Mouse (Mus musculus) hindbrain, embryonic 15.5 days (tissue): ENCODE results near the gene Gpr55. TPM values are rescaled to one million over a fixed set of nuclear protein-coding genes. Genes with fewer than 3 reads are reported as not detected.

ENCODE experiments used
- ATAC-seq: fragments of 200-750 bp; cut with Nextera tagmentation; 2 replicates; pipeline ENCODE4 v1.8.0; 2017; ENCODE audit warnings: low read depth, moderate number of reproducible peaks, moderate TSS enrichment; ENCODE audit not compliant: low FRiP score
- H3K27ac ChIP-seq: fragments of 300-500 bp; sonication (generic); replicated peaks from 2 replicates; pipeline ENCODE4 v1.5.1; 2015; ENCODE audit warnings: mild to moderate bottlenecking, inconsistent platforms
- H3K27me3 ChIP-seq: fragments of 300-500 bp; sonication (generic); 2 replicates; pipeline ENCODE4 v1.6.1; 2015; ENCODE audit warnings: control low read depth, inconsistent platforms
- H3K36me3 ChIP-seq: fragments of 300-500 bp; sonication (generic); 2 replicates; pipeline ENCODE4 v1.6.1; 2015; ENCODE audit warnings: control low read depth, inconsistent platforms
- H3K4me1 ChIP-seq: fragments of 300-500 bp; sonication (generic); replicated peaks from 2 replicates; pipeline ENCODE4 v1.6.1; 2015; ENCODE audit warnings: control low read depth, inconsistent platforms
- H3K4me2 ChIP-seq: fragments of 300-500 bp; sonication (generic); 2 replicates; pipeline ENCODE4 v1.6.1; 2015; ENCODE audit warnings: moderate library complexity, mild to moderate bottlenecking, inconsistent platforms
- H3K4me3 ChIP-seq: fragments of 300-500 bp; sonication (generic); 2 replicates; pipeline ENCODE4 v1.5.1; 2015; ENCODE audit warnings: mild to moderate bottlenecking, inconsistent platforms
- H3K9ac ChIP-seq: fragments of 300-500 bp; sonication (generic); 2 replicates; pipeline ENCODE4 v1.6.1; 2015; ENCODE audit warnings: inconsistent platforms
- H3K9me3 ChIP-seq: fragments of 300-500 bp; sonication (generic); 2 replicates; pipeline ENCODE4 v1.6.1; 2016; ENCODE audit warnings: control low read depth, inconsistent platforms
- WGBS: fragments of 180-500 bp; shearing (Covaris S2); methylation state at CpG from one replicate; pipeline ENCODE4 v1.1.7; 2015; 5-methylcytosine and 5-hydroxymethylcytosine counted together
- polyA plus RNA-seq: library from polyadenylated mRNA; unstranded; fragments of >200 nt; fragmentation: Nextera tagmentation; extraction: Ambion mirVana; gene quantifications from 2 replicates; pipeline ENCODE4 v1.2.1, GENCODE M21; 2015

The Gpr55 gene
- polyA plus RNA-seq, 1 experiment from 2014 or later: 0.25 TPM

DNA sequence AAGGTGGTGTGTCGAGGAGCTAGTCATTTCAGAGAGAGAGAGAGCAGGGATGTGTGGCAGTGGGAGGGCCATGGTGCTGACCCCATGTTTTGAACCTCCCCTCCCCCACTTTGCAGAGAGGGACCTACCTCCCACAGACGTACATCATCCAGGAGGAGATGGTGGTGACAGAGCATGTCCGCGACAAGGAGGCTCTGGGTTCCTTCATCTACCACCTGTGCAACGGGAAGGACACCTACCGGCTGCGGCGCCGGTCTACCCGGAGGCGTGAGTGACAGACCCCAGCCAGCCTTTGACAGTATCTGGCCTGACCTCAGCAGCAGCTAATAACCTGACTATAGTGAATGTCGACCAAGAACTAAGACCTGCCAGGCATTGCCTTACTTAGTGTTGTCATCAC is 53.9 kb downstream of the Gpr55 start:
- peaks cover 54% of the 10 kb centered on the region for H3K36me3 ChIP-seq

DNA sequence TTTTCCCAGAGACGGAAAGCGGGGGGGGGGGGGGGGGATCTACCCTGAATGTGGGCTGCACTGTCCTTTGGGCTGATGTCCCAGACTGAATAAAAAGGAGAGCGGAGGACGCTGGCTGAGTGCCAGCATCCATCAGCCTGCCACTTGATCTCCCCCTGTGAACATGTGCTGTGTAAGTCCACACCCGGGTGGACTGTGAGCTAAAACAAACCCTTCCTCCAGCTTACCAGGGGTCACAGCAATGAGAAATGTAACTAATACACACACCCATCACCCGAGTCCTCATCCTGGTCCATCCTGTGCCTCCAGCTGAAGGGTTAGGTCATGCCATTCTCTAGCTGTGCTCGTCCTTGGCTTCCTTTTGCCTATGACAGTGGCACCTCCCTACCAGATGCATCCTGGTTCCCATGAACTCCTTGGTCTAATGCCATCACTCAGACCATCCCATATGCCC is 58.7 kb downstream of the Gpr55 start:
- H3K36me3 ChIP-seq: peaks cover 40% of the 10 kb centered on the region
- no peaks in the 10 kb centered on the region for H3K27me3 ChIP-seq
- H3K4me2 ChIP-seq: 0 out of 2 replicates have a peak overlapping the region, but pooled peaks have one; percentile 13
- ATAC-seq: peak; percentile 72
- H3K4me3 ChIP-seq: no peak overlapping the region
- H3K4me1 ChIP-seq: peaks cover 58% of the 10 kb centered on the region
- H3K9ac ChIP-seq: no peak overlapping the region
- WGBS: 28% methylated on average over 7 of the region's 7 CpGs
- peak overlapping the region; percentile 73 for H3K27ac ChIP-seq
- H3K9me3 ChIP-seq: no peaks in the 10 kb centered on the region

More for the DNA sequence above, 53.9 kb downstream of the Gpr55 start:
- WGBS: 92% methylated on average over 12 of the region's 12 CpGs
- Histone ChIP-seq H3K9me3 (no peaks in the 10 kb centered on the region), H3K4me3 (no peak overlapping the region), H3K27me3 (no peaks in the 10 kb centered on the region), H3K4me1 (peaks cover 11% of the 10 kb centered on the region), H3K9ac (no peak overlapping the region), H3K4me2 (no peak overlapping the region), H3K27ac (no peak overlapping the region)
- ATAC-seq: no peak

GRCm38 (mm10) chr1:85901516-85902107 is 59.2 kb downstream of the Gpr55 start:
- Histone ChIP-seq H3K9ac (no peak overlapping the region), H3K4me3 (no peak overlapping the region), H3K27me3 (no peaks in the 10 kb centered on the region), H3K27ac (peak overlapping the region; percentile 73), H3K9me3 (no peaks in the 10 kb centered on the region), H3K36me3 (peaks cover 35% of the 10 kb centered on the region), H3K4me2 (no peak overlapping the region), H3K4me1 (peaks cover 63% of the 10 kb centered on the region)
- peak; percentile 51 for ATAC-seq
- 56% methylated on average over 3 of the region's 3 CpGs for WGBS

- H3K4me3 ChIP-seq: no peak overlapping the region
- H3K4me1 ChIP-seq: peaks cover 72% of the 10 kb centered on the region
- WGBS: 73% methylated on average over 7 of the region's 7 CpGs
- peak overlapping the region; percentile 13; the same call in 1 of the 2 replicates for H3K27ac ChIP-seq
- H3K27me3 ChIP-seq: no peaks in the 10 kb centered on the region
- H3K36me3 ChIP-seq: peaks cover 26% of the 10 kb centered on the region
- no peak overlapping the region for H3K4me2 ChIP-seq
- H3K9me3 ChIP-seq: no peaks in the 10 kb centered on the region
- no peak for ATAC-seq
- no peak overlapping the region for H3K9ac ChIP-seq
Measured at GRCm38 (mm10) chr1:85900521-85901333, 60.1 kb downstream of the Gpr55 start.

DNA sequence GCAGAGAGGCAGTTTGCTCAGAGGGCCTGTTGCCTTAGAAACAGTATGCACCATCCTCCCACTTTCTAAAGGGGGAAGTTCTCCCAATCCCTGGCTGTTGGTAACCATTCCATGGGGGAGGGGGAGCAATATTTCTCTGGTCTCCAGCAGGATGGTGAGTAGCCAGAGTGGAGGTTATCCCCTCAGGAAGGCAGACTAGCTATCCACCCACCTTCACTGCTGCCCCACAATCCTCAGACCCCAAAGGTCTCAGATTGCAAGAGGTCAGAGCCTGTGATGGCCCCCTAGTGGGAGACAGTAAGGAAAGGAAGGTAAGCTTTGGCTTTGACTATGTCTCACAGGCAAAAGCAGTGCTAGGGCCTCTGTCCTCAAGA is 61.4 kb downstream of the Gpr55 start:
- Histone ChIP-seq H3K36me3 (peaks cover 14% of the 10 kb centered on the region), H3K4me2 (peak overlapping the region; percentile 89), H3K27me3 (no peaks in the 10 kb centered on the region), H3K9me3 (no peaks in the 10 kb centered on the region), H3K27ac (peak overlapping the region; percentile 78), H3K4me1 (peaks cover 75% of the 10 kb centered on the region), H3K9ac (peak overlapping the region; percentile 26; the same call in 1 of the 2 replicates), H3K4me3 (no peak overlapping the region)
- no peak for ATAC-seq

DNA sequence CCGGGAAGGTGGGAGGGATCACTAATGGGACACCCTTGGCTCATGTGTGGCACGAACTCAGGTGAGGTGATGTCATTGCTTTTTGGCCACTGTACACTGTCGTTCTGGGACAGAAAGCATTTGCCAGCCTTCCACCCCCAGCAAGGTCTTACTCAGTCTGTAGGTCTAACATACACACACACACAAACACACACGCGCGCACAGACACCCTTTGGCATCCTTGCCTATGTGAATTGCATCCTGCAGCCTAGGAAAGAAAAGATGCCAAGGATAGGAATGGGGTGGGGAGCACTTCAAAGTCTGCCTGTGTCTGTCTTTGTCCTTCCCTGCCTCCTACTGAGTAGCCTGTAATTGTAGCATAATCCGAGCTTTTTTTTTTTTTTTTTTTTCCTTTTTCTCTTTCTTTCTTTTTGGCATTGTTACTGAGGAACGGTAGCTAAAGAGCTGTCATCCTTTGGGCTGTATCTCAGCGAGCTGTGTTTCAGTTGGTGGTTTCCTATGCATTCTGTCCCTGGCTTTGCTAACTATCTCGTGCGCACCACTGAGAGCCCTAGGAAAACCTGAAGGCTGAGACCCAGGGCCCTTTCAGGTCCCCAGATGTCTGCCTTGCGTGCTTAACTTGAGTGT is 61.9 kb downstream of the Gpr55 start:
- Histone ChIP-seq H3K9ac (peak overlapping the region; percentile 26), H3K4me3 (peak overlapping the region; percentile 7; the same call in 1 of the 2 replicates), H3K36me3 (peaks cover 10% of the 10 kb centered on the region), H3K9me3 (no peaks in the 10 kb centered on the region), H3K27me3 (no peaks in the 10 kb centered on the region), H3K4me2 (peak overlapping the region; percentile 89), H3K4me1 (peaks cover 77% of the 10 kb centered on the region), H3K27ac (peak overlapping the region; percentile 78)
- ATAC-seq: no peak
- WGBS: 16% methylated on average over 12 of the region's 12 CpGs

DNA sequence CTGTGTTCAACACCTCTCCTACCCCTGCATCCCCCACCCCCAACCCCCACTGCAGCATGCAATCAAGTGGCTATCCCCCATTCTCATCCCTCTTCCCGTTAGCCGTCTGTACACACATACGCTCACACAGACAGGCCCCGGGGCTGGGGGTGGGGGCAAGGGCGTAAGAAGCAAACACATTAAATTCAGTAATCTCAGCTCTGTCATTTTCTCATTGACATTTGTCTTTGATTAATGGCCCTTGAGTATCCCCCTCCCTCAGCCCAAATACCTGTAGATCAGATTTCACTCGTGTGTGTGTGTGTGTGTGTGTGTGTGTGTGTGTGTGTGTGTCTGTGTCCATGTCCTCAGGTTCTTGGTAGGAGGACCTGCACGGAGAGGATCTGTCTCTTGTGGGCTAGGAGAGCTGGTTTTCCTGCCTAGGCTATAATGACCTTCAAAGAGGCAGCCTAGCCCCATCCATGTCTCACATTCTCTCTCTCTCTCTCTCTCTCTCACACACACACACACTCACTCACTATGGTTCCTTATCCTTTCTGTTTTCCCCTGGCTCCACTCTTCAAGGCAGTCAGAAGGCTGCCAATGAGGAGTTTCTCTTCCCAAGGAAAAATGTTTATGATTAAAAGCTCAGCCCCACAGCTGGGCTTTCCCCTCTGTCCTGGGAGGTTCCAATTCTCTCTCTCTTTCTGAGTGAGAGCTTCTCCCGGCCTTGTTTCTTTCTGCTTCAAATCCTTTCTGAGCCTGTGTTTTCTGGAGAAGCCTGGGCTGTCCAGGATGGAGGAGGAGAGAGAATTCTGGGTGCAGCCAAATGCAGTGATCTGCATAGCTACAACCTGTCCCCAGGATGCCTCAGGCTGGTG is 62.7 kb downstream of the Gpr55 start:
- no peak for ATAC-seq
- WGBS: 19% methylated on average over 8 of the region's 8 CpGs
- peak overlapping the region; percentile 26 for H3K9ac ChIP-seq
- H3K4me2 ChIP-seq: peak overlapping the region; percentile 89
- H3K27ac ChIP-seq: peak overlapping the region; percentile 78
- peaks cover 81% of the 10 kb centered on the region for H3K4me1 ChIP-seq
- H3K36me3 ChIP-seq: peaks cover 3% of the 10 kb centered on the region; the same call in 1 of the 2 replicates
- no peaks in the 10 kb centered on the region for H3K9me3 ChIP-seq
- H3K27me3 ChIP-seq: no peaks in the 10 kb centered on the region
- H3K4me3 ChIP-seq: peak overlapping the region; percentile 9; the same call in 1 of the 2 replicates

GRCm38 (mm10) chr1:85896781-85897700 is 63.8 kb downstream of the Gpr55 start:
- H3K27ac ChIP-seq: peak overlapping the region; percentile 78
- ATAC-seq: no peak
- H3K9ac ChIP-seq: peak overlapping the region; percentile 28; the same call in 1 of the 2 replicates
- H3K27me3 ChIP-seq: no peaks in the 10 kb centered on the region
- peaks cover 71% of the 10 kb centered on the region for H3K4me1 ChIP-seq
- peak overlapping the region; percentile 76 for H3K4me3 ChIP-seq
- WGBS: 49% methylated on average over 12 of the region's 12 CpGs
- no peaks in the 10 kb centered on the region for H3K9me3 ChIP-seq
- peak overlapping the region; percentile 89 for H3K4me2 ChIP-seq
- H3K36me3 ChIP-seq: no peaks in the 10 kb centered on the region

DNA sequence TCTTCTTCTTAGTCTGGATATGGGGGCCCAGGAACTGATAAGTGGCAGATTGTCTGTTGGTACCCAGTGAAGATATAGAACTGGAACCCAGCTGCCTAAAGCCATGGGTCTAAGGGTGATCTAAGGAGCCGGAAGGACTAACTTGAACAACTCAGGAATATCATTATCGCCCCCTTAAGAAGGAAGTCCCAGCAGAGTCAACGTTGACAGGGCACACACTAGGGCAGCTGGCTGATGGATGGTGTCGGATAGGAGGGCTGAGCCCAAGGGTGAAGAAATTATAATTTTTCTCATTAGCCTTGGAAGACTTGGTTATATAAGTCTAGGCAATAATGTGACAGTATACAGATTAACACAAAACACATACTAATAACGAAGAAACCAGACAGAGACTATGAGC is 64.7 kb downstream of the Gpr55 start:
- peaks cover 62% of the 10 kb centered on the region for H3K4me1 ChIP-seq
- peak overlapping the region; percentile 89 for H3K4me2 ChIP-seq
- H3K9ac ChIP-seq: peak overlapping the region; percentile 67; the same call in 1 of the 2 replicates
- H3K27me3 ChIP-seq: no peaks in the 10 kb centered on the region
- ATAC-seq: no peak
- peak overlapping the region; percentile 88 for H3K27ac ChIP-seq
- 47% methylated on average over 5 of the region's 5 CpGs for WGBS
- no peaks in the 10 kb centered on the region for H3K9me3 ChIP-seq
- H3K4me3 ChIP-seq: peak overlapping the region; percentile 76
- H3K36me3 ChIP-seq: no peaks in the 10 kb centered on the region

- no peaks in the 10 kb centered on the region for H3K36me3 ChIP-seq
- H3K9me3 ChIP-seq: no peaks in the 10 kb centered on the region
- peak; percentile 48 for ATAC-seq
- peak overlapping the region; percentile 67 for H3K9ac ChIP-seq
- H3K4me1 ChIP-seq: peaks cover 55% of the 10 kb centered on the region
- H3K4me2 ChIP-seq: peak overlapping the region; percentile 89
- no peaks in the 10 kb centered on the region for H3K27me3 ChIP-seq
- peak overlapping the region; percentile 76 for H3K4me3 ChIP-seq
- 3% methylated on average over 15 of the region's 15 CpGs for WGBS
- peak overlapping the region; percentile 88 for H3K27ac ChIP-seq
Measured at GRCm38 (mm10) chr1:85895391-85895837, 65.4 kb downstream of the Gpr55 start.
